Mouse (Mus musculus) bone marrow, adult 2 months (tissue): ENCODE data around the gene Grin2a.

ENCODE experiments used
- CTCF ChIP-seq: fragments of 200-500 bp; IDR thresholded peaks from 2 replicates; pipeline ENCODE4 v1.5.1; 2011; ENCODE audit warnings: low read length, control low read depth; ENCODE audit not compliant: control insufficient read depth, insufficient read depth
- POLR2A ChIP-seq: fragments of 200-500 bp; IDR thresholded peaks from 2 replicates; pipeline ENCODE4 v1.6.1; 2011; ENCODE audit warnings: low read depth, mild to moderate bottlenecking, control low read depth, low read length, borderline replicate concordance; ENCODE audit not compliant: control insufficient read depth

- TF ChIP-seq POLR2A (no peak), CTCF (no peak)
Observed at GRCm38 (mm10) chr16:9737131-9737530, 258.2 kb downstream of the Grin2a start.
